Mouse (Mus musculus) CH12F3 (cell line): ENCODE data around the gene Vmo1.
"Not testable (repeated sequence)": the region's sequence is repeated elsewhere in the genome, so short reads cannot be mapped to it uniquely, and the experiment has no call there.

ENCODE experiments used
- in situ Hi-C: fragments of 300-500 bp; cut with MboI; formaldehyde crosslinking; loops from 2 replicates; pipeline ENCODE4 v1.14.3; 2020; ENCODE audit warnings: low sequenced_read_pairs

Vmo1 gene

DNA sequence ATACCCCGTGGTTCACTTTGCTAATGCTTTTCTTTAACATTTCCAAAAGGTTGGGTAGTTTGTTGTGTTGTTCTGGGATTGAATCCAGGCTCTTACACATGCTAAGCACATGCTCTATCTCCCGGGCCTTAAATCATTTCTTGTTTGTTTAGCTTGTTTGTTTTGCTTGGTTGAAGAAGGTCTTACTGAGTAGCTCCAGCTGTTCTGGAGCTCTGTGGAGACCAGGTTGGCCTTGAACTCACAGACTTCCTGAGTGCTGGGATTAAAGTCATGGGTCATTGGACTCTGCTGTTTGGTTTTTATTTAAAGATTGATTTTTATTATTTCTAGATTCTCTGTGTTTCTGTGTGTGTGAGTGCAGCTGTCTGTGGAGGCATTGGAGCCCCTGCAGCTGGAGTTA is 28.9 kb downstream of the Vmo1 start:
- in situ Hi-C loops, result no loop called here

- in situ Hi-C loops, result no loop called here
Observed at GRCm38 (mm10) chr11:70474872-70475534, 39.4 kb downstream of the Vmo1 start.

GRCm38 (mm10) chr11:70473291-70473690 is 41.1 kb downstream of the Vmo1 start:
- in situ Hi-C loops, result not testable (repeated sequence)

- in situ Hi-C loops, result no loop called here
Observed at GRCm38 (mm10) chr11:70472716-70473115, 41.7 kb downstream of the Vmo1 start.

DNA sequence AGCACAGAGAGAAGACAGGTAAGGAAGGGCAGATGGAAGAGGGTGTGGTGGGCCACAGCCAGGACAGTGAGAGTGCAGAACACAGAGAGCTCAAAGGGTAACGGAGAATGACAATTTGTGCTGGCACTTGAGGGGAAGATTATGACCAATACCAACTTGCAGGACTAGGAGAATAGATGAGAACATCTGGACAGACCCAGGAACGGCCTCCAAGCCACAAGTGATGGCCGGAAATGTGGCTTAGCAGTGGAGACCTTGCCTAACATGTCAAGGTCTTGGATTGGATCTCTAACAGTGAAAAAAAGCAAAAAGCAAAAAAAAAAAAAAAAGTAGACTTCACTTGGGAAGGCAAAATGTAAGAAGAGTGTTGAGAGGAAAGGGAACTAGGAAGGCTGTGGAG is 44.7 kb downstream of the Vmo1 start:
- in situ Hi-C loops, result no loop called here

DNA sequence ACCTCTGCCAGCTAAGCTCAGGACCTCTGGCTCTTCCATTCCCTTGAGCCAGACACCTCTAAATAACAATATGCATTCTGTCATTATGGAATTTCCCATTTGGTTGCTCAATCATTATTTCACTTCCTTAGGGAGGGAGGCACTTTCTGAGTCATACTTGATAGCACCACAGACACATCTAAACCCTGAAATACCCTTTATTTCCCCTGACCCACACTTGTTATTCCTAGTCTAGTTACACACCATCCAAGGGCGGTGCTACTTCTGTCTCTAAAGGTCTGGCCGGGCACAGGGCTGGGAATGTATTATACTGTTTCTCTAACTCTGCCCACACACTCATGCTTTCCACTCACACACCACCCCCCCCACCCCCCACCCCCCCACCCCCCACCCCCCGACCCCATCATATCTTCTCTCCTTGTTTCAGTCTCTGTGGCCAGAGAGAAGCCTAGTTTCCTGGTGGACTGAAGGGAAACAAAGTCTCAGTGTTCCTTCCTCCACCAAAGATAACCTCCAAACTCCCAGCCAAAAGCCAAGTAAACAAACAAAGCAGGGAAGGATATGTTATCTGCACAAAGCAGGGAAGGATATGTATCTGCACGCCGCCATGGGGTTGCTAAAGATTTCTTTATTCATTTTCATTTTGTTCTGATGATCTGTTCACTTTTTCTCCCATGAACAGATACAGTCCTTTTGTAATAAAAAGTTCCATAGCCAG is 46.4 kb downstream of the Vmo1 start:
- in situ Hi-C loops, result no loop called here

DNA sequence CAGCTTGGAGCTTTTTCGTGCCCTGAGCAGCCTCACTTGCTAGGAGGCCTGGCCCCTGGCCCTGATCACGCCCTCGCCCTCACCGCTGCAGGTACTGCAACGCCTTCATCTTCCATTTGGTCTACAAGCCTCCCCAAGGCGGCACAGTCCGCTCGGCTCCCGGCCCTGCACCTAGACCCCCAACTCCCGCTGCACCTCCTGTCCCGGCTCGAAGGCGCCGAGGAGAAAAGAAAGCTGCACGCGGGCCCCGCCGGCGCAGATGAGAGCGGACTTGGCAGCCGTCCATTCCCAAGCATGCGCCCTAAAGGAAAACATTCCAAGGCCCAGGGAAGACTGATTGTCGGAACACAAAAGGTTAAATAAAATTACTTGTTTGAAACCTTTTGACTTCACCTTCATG is 48.6 kb downstream of the Vmo1 start:
- in situ Hi-C loops, result no loop called here

GRCm38 (mm10) chr11:70465211-70465610 is 49.2 kb downstream of the Vmo1 start:
- in situ Hi-C loops, result no loop called here

- in situ Hi-C loops, result loop anchor here (5.0 kb wide), 1 partner anchor 38 kb away; no protein-coding TSS in a partner anchor
Observed at GRCm38 (mm10) chr11:70463970-70464369, 50.4 kb downstream of the Vmo1 start.
